Mouse (Mus musculus) liver, embryonic 11.5 days (tissue): Measurements from ENCODE around the gene Nedd9. TPM values are rescaled to one million over a fixed set of nuclear protein-coding genes. Genes with fewer than 3 reads are reported as not detected.

Experiments used
- ATAC-seq: fragments of 200-750 bp; cut with Nextera tagmentation; replicated peaks from 2 replicates; pipeline ENCODE4 v1.8.0; 2017; ENCODE audit warnings: moderate number of reproducible peaks, mild to moderate bottlenecking, moderate TSS enrichment, moderate library complexity; ENCODE audit not compliant: low FRiP score
- DNase-seq: peaks from one replicate; pipeline ENCODE4 v3.0.0-alpha.2; 2017; ENCODE audit warnings: low spot score
- H3K27ac ChIP-seq: fragments of 300-500 bp; sonication (generic); 2 replicates; pipeline ENCODE4 v1.5.1; 2014; ENCODE audit warnings: mild to moderate bottlenecking, low read depth, low read length, control low read depth
- H3K27me3 ChIP-seq: fragments of 300-500 bp; sonication (generic); replicated peaks from 2 replicates; pipeline ENCODE4 v1.6.1; 2014; ENCODE audit warnings: low read length, mixed read lengths; ENCODE audit not compliant: control insufficient read depth, insufficient read depth
- H3K36me3 ChIP-seq: fragments of 300-500 bp; sonication (generic); 2 replicates; pipeline ENCODE4 v1.6.1; 2014; ENCODE audit warnings: mild to moderate bottlenecking, low read length, moderate library complexity, mixed read lengths; ENCODE audit not compliant: control insufficient read depth, insufficient read depth
- H3K4me1 ChIP-seq: fragments of 300-500 bp; sonication (generic); replicated peaks from 2 replicates; pipeline ENCODE4 v1.6.1; 2014; ENCODE audit warnings: low read length, mixed read lengths; ENCODE audit not compliant: control insufficient read depth, insufficient read depth
- H3K4me2 ChIP-seq: fragments of 300-500 bp; sonication (generic); 2 replicates; pipeline ENCODE4 v1.6.1; 2014; ENCODE audit warnings: mild to moderate bottlenecking, control low read depth, moderate library complexity
- H3K4me3 ChIP-seq: fragments of 300-500 bp; sonication (generic); 2 replicates; pipeline ENCODE4 v1.5.1; 2014; ENCODE audit warnings: low read depth, low read length, control low read depth
- H3K9ac ChIP-seq: fragments of 300-500 bp; sonication (generic); 2 replicates; pipeline ENCODE4 v1.6.1; 2014; ENCODE audit warnings: low read depth, low read length, control low read depth
- H3K9me3 ChIP-seq: fragments of 300-500 bp; sonication (generic); 2 replicates; pipeline ENCODE4 v1.6.1; 2016; ENCODE audit warnings: low read length, inconsistent platforms, mixed read lengths; ENCODE audit not compliant: control insufficient read depth
- WGBS: fragments of 180-500 bp; shearing (Covaris S2); extraction: QIAGEN DNeasy Blood & Tissue Kit; methylation state at CpG from one replicate; pipeline ENCODE4 v1.1.7; 2014; 5-methylcytosine and 5-hydroxymethylcytosine counted together
- polyA plus RNA-seq: library from polyadenylated mRNA; unstranded; fragments of >200 nt; fragmentation: Nextera tagmentation; extraction: Ambion mirVana; gene quantifications from 2 replicates; pipeline ENCODE4 v1.2.1, GENCODE M21; 2014

Nedd9 gene
- polyA plus RNA-seq, 1 experiment from 2014 or later, result 6.1 TPM

DNA sequence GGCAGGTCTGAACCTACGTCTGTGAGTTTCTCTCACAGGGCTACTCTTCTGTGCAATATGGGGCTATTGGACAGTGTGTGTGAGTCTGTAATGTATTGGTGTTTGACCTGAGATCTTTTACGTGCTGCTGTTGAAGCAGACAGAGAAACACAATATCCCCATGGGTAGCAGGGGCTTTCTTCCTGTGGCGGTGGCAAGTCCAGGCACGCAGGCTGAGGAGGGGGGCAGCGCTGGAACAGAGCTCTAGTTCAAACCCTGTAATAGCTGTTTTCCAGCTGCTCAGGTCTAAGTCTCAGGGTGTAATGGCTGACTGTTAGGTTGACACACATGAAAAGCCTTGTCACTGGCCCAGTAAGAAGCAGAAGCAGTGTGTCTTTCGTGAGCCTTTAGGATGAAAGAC lies 36.3 kb downstream of the Nedd9 start:
- no peak overlapping the region for H3K27ac ChIP-seq
- H3K4me2 ChIP-seq, result no peak overlapping the region
- no peaks in the 10 kb centered on the region for H3K4me1 ChIP-seq
- no peak overlapping the region for H3K4me3 ChIP-seq
- H3K27me3 ChIP-seq, result no peaks in the 10 kb centered on the region
- H3K9ac ChIP-seq, result no peak overlapping the region
- ATAC-seq (no peak), DNase-seq (no peak)
- 78% methylated on average over 6 of the region's 6 CpGs for WGBS
- no peaks in the 10 kb centered on the region for H3K9me3 ChIP-seq
- no peaks in the 10 kb centered on the region for H3K36me3 ChIP-seq

- H3K27me3 ChIP-seq, result no peaks in the 10 kb centered on the region
- WGBS, result 84% methylated on average over 2 of the region's 2 CpGs
- H3K4me2 ChIP-seq, result no peak overlapping the region
- no peak overlapping the region for H3K4me3 ChIP-seq
- DNase-seq (no peak), ATAC-seq (no peak)
- H3K9ac ChIP-seq, result no peak overlapping the region
- H3K9me3 ChIP-seq, result no peaks in the 10 kb centered on the region
- no peaks in the 10 kb centered on the region for H3K36me3 ChIP-seq
- H3K27ac ChIP-seq, result no peak overlapping the region
- no peaks in the 10 kb centered on the region for H3K4me1 ChIP-seq
Measured at GRCm38 (mm10) chr13:41449211-41449610, 38.0 kb downstream of the Nedd9 start.

DNA sequence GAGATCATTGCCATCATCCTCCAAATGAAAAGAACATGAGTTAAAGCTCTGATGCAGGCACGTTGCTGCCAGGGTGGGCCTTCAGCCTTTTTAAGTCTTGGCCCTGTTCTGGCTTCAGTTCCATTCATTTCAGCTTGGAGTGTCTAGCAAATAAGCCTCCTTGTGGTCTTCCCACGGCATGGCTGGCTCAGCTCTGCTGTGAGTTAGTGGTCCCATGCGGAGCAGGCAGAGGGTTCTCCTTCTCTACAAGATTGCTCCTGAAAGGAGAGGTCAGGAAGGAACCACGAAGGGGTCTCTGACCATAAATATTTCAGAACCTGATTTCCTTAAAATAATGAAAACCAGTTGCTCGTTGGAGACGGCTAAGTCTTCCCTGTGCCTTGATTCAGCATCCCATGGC lies 40.0 kb downstream of the Nedd9 start:
- ATAC-seq (no peak), DNase-seq (no peak)
- Histone ChIP-seq H3K36me3 (no peaks in the 10 kb centered on the region), H3K9me3 (no peaks in the 10 kb centered on the region), H3K4me2 (no peak overlapping the region), H3K4me3 (no peak overlapping the region), H3K9ac (no peak overlapping the region), H3K27me3 (no peaks in the 10 kb centered on the region), H3K27ac (no peak overlapping the region), H3K4me1 (no peaks in the 10 kb centered on the region)
- WGBS, result 72% methylated on average over 6 of the region's 6 CpGs

DNA sequence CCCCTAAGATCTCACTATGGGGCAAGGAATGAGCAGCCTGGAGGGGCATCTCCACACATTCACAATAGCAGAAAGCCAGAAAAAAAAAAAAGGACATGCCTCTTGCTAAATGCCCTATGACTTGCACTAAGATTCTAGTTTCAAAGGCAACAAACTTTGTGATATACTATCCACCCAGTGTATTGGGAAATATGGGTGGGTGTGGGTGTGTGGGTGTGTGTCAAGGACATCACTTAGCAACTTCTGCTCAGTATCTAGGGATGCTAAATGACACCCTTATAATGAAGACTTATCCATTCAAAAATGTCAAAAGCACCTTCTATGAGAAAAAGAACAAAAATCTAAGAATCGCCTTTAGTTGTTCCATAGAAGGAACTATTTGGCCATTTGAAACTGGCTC lies 40.6 kb downstream of the Nedd9 start:
- Histone ChIP-seq H3K27me3 (no peaks in the 10 kb centered on the region), H3K9ac (no peak overlapping the region), H3K4me2 (no peak overlapping the region), H3K4me1 (no peaks in the 10 kb centered on the region), H3K36me3 (no peaks in the 10 kb centered on the region), H3K9me3 (no peaks in the 10 kb centered on the region), H3K27ac (no peak overlapping the region), H3K4me3 (no peak overlapping the region)
- WGBS, result 95% methylated on average over 1 of the region's 1 CpGs
- ATAC-seq (no peak), DNase-seq (no peak)

DNA sequence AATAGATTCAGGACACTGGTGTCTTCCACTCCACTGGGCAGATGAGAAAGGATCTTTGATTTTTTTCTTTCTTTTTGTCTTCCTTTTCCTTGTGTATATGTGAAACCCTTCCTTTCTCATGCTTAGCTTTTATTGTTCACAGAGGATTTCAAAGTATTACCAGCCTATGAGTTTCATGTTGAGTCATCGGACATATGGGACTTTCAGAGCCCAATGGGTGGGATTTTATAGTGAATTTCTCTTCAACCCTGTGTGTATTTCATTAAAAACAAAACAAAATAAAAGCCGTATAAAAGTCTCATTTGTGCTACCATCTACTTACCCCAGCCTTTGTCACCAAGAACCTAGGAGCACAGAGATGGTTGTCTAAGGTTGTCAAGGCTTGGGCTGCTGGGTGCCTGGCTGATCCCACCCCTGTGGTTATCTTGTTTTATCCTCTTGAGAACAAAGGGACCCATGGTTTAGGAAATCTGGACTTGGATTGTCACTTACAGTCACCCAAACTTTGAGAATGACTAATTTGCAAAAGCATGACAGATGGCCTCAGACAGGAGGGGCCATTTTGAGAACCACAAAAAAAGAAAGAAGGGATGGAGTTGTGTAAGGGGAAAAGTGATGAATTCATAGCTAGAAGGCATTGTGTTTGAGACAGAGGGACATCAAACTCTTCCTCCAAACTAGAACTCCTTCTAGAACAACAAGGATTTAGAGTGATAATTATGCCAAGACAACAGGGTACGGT lies 41.9 kb downstream of the Nedd9 start:
- ATAC-seq (no peak), DNase-seq (no peak)
- Histone ChIP-seq H3K4me3 (no peak overlapping the region), H3K36me3 (no peaks in the 10 kb centered on the region), H3K9me3 (no peaks in the 10 kb centered on the region), H3K9ac (no peak overlapping the region), H3K4me1 (no peaks in the 10 kb centered on the region), H3K27me3 (no peaks in the 10 kb centered on the region), H3K4me2 (no peak overlapping the region), H3K27ac (no peak overlapping the region)
- 87% methylated on average over 3 of the region's 3 CpGs for whole genome bisulfite sequencing

- Histone ChIP-seq H3K36me3 (no peaks in the 10 kb centered on the region), H3K27me3 (no peaks in the 10 kb centered on the region), H3K27ac (no peak overlapping the region), H3K4me1 (no peaks in the 10 kb centered on the region), H3K4me3 (no peak overlapping the region), H3K4me2 (no peak overlapping the region), H3K9me3 (no peaks in the 10 kb centered on the region), H3K9ac (no peak overlapping the region)
- DNase-seq, result no peak
- ATAC-seq, result no peak
- 85% methylated on average over 6 of the region's 6 CpGs for WGBS
Measured at GRCm38 (mm10) chr13:41444230-41444629, 42.9 kb downstream of the Nedd9 start.

GRCm38 (mm10) chr13:41442145-41442544 lies 45.0 kb downstream of the Nedd9 start:
- H3K4me1 ChIP-seq, result no peaks in the 10 kb centered on the region
- no peaks in the 10 kb centered on the region for H3K9me3 ChIP-seq
- DNase-seq, result no peak
- H3K4me2 ChIP-seq, result no peak overlapping the region
- ATAC-seq, result no peak
- no peak overlapping the region for H3K9ac ChIP-seq
- no peak overlapping the region for H3K27ac ChIP-seq
- H3K36me3 ChIP-seq, result no peaks in the 10 kb centered on the region
- 81% methylated on average over 4 of the region's 4 CpGs for WGBS
- no peak overlapping the region for H3K4me3 ChIP-seq
- no peaks in the 10 kb centered on the region for H3K27me3 ChIP-seq

DNA sequence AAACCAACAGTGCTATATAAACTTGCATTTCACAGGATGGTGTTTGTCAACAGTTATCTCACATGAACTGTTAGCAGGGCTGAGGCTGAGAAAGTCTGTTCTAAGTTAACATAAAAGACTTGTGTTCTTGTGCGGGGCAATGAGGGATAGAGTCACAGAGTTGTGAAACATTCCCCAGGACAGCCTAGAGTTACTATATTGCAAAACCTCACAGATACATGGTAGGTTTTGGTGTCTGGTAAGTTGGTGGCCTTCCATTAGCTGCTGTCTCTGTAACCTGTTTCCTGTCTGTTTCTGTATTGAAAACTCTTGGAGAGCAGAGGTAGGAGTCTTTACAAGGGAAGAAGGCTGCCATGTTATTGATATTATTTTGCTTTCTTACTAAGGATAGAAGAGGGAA lies 47.0 kb downstream of the Nedd9 start:
- no peak overlapping the region for H3K4me3 ChIP-seq
- ATAC-seq, result no peak
- DNase-seq, result no peak
- H3K36me3 ChIP-seq, result no peaks in the 10 kb centered on the region
- H3K4me1 ChIP-seq, result no peaks in the 10 kb centered on the region
- no peak overlapping the region for H3K4me2 ChIP-seq
- H3K9me3 ChIP-seq, result no peaks in the 10 kb centered on the region
- 72% methylated on average over 1 of the region's 1 CpGs for WGBS
- no peaks in the 10 kb centered on the region for H3K27me3 ChIP-seq
- no peak overlapping the region for H3K27ac ChIP-seq
- no peak overlapping the region for H3K9ac ChIP-seq

- Histone ChIP-seq H3K4me1 (no peaks in the 10 kb centered on the region), H3K27ac (no peak overlapping the region), H3K36me3 (no peaks in the 10 kb centered on the region), H3K4me3 (no peak overlapping the region), H3K9me3 (no peaks in the 10 kb centered on the region), H3K4me2 (no peak overlapping the region), H3K9ac (no peak overlapping the region), H3K27me3 (no peaks in the 10 kb centered on the region)
- WGBS, result 74% methylated on average over 2 of the region's 2 CpGs
- DNase-seq, result no peak
- no peak for ATAC-seq
Measured at GRCm38 (mm10) chr13:41437390-41437789, 49.8 kb downstream of the Nedd9 start.
